Mouse (Mus musculus): ENCODE results near the gene Pcbp3. TPM values are rescaled to one million over a fixed set of nuclear protein-coding genes. Genes with fewer than 3 reads are reported as not detected.
"Not testable (repeated sequence)": the region's sequence is repeated elsewhere in the genome, so short reads cannot be mapped to it uniquely, and the experiment has no call there.

Gene Pcbp3
- polyA plus RNA-seq, 1 experiment from 2014 or later = 27.3 TPM

DNA sequence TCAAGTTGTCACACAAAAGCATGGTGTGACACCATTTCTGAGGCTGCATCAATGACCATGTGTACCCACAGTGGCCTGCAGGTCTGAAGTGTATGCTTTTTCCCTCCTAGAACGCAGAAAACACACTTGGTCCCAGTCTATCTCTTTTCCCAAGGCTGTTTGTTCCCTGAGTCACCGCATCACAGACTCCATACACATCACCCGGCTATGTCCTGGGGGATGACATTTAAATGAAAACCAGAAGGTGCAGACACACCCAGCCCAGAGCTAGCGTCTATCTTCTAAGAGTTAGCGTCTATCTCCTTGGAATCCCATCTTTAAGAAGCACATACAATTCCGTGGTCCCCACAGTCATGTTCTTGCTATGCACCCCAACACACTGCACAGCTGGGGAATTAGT, 192.1 kb downstream of the Pcbp3 start:
- Histone ChIP-seq H3K4me3 (ENCODE audit: low read depth, low read length) (no peak overlapping the region), H3K4me2 (replicated peaks; ENCODE audit: low read depth, low read length) (no peak overlapping the region)
- 87% methylated on average over 6 of the region's 6 CpGs for WGBS

DNA sequence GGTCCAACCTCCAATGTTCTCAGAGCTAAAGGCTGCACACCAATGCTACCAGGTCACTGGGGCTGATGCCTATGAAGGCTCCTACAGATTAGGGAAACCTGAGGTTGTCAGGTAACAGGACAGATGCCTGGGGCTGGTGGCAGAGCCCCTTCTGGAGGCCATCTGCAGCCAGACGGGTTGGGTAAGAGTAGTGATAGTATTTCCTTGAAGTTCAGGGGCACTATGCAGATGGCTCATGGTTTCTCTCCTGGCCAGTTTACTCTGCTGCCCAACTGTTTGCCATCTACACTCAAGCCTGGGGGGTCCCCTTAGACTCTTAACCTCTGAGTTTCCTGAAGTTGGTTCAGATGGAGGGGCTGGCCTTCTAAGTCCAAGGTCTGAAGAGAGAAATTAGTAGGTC, 195.5 kb downstream of the Pcbp3 start:
- Histone ChIP-seq H3K9ac (replicated peaks; ENCODE audit: low read depth, low read length) (no peak overlapping the region), H3K4me3 (ENCODE audit: low read depth, low read length) (no peak overlapping the region), H3K36me3 (ENCODE audit: control insufficient read depth, insufficient read depth, low read length) (no peaks in the 10 kb centered on the region; the same call in 1 of the 2 replicates), H3K27ac (ENCODE audit: low read length) (no peak overlapping the region), H3K4me1 (ENCODE audit: control insufficient read depth, insufficient read depth, low read length) (no peaks in the 10 kb centered on the region), H3K9me3 (ENCODE audit: control insufficient read depth, low read depth, low read length) (no peaks in the 10 kb centered on the region), H3K27me3 (ENCODE audit: control insufficient read depth, insufficient read depth, low read length) (no peaks in the 10 kb centered on the region), H3K4me2 (replicated peaks; ENCODE audit: low read depth, low read length) (no peak overlapping the region)
- ATAC-seq (ENCODE audit: insufficient number of reproducible peaks, insufficient read depth, low FRiP score, low read depth) = no peak
- 89% methylated on average over 1 of the region's 1 CpGs for WGBS

More for the DNA sequence above, 192.1 kb downstream of the Pcbp3 start:
- H3K9ac ChIP-seq (replicated peaks; ENCODE audit: low read depth, low read length) = no peak overlapping the region
- no peak for ATAC-seq (ENCODE audit: insufficient number of reproducible peaks, insufficient read depth, low FRiP score, low read depth)
- no peaks in the 10 kb centered on the region for H3K9me3 ChIP-seq (ENCODE audit: control insufficient read depth, low read depth, low read length)
- no peaks in the 10 kb centered on the region for H3K27me3 ChIP-seq (ENCODE audit: control insufficient read depth, insufficient read depth, low read length)
- no peaks in the 10 kb centered on the region; the same call in 1 of the 2 replicates for H3K36me3 ChIP-seq (ENCODE audit: control insufficient read depth, insufficient read depth, low read length)
- H3K4me1 ChIP-seq (ENCODE audit: control insufficient read depth, insufficient read depth, low read length) = no peaks in the 10 kb centered on the region
- H3K27ac ChIP-seq (ENCODE audit: low read length) = no peak overlapping the region

DNA sequence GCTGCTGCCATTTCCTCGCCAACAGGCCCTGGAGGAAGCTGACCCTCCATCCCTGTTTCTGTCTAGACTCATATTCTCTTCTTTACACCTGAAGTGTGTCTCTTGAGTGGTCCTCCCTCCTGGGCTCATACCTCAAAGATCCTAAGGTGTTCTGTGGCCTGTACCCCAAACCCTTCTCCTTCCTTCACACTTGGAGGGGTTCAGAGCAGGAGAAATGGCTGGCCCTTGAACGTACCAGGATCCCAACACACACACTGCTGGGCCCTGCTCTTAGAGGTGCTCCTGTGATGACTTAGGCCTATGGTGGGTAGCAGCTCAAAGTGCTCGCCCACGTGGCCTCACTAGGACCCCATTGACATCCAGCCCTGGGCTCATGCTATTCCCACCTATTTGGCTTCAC, 196.8 kb downstream of the Pcbp3 start:
- H3K9me3 ChIP-seq (ENCODE audit: control insufficient read depth, low read depth, low read length) = no peaks in the 10 kb centered on the region
- no peaks in the 10 kb centered on the region for H3K4me1 ChIP-seq (ENCODE audit: control insufficient read depth, insufficient read depth, low read length)
- H3K27me3 ChIP-seq (ENCODE audit: control insufficient read depth, insufficient read depth, low read length) = no peaks in the 10 kb centered on the region
- H3K36me3 ChIP-seq (ENCODE audit: control insufficient read depth, insufficient read depth, low read length) = no peaks in the 10 kb centered on the region; the same call in 1 of the 2 replicates
- H3K9ac ChIP-seq (replicated peaks; ENCODE audit: low read depth, low read length) = no peak overlapping the region
- H3K4me3 ChIP-seq (ENCODE audit: low read depth, low read length) = no peak overlapping the region
- WGBS = 93% methylated on average over 4 of the region's 4 CpGs
- H3K4me2 ChIP-seq (replicated peaks; ENCODE audit: low read depth, low read length) = no peak overlapping the region
- no peak overlapping the region for H3K27ac ChIP-seq (ENCODE audit: low read length)
- no peak for ATAC-seq (ENCODE audit: insufficient number of reproducible peaks, insufficient read depth, low FRiP score, low read depth)

DNA sequence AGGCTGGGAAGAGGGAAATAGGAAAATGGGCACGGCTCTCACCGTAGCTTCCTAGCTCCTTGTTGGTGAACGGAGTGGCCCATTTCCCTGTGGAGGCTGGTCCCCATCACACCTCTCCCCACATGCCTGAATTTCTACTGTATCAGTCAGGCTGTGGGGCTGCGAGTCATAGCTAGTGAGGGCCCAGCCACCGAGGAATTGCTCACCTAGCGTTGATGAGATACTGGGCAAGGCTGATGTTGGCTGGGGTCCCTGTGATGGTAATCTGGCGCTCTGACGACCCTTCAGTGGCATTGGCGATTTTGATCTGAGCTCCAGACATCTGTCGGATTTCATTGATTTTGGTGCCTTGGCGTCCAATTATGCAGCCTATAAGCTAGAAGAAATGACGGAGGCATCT, 198.7 kb downstream of the Pcbp3 start:
- Histone ChIP-seq H3K4me2 (replicated peaks; ENCODE audit: low read depth, low read length) (no peak overlapping the region), H3K4me1 (ENCODE audit: control insufficient read depth, insufficient read depth, low read length) (no peaks in the 10 kb centered on the region), H3K9ac (replicated peaks; ENCODE audit: low read depth, low read length) (no peak overlapping the region), H3K36me3 (ENCODE audit: control insufficient read depth, insufficient read depth, low read length) (no peaks in the 10 kb centered on the region; the same call in 1 of the 2 replicates), H3K9me3 (ENCODE audit: control insufficient read depth, low read depth, low read length) (no peaks in the 10 kb centered on the region), H3K27me3 (ENCODE audit: control insufficient read depth, insufficient read depth, low read length) (no peaks in the 10 kb centered on the region), H3K27ac (ENCODE audit: low read length) (no peak overlapping the region), H3K4me3 (ENCODE audit: low read depth, low read length) (no peak overlapping the region)
- no peak for ATAC-seq (ENCODE audit: insufficient number of reproducible peaks, insufficient read depth, low FRiP score, low read depth)
- 94% methylated on average over 12 of the region's 12 CpGs for WGBS

DNA sequence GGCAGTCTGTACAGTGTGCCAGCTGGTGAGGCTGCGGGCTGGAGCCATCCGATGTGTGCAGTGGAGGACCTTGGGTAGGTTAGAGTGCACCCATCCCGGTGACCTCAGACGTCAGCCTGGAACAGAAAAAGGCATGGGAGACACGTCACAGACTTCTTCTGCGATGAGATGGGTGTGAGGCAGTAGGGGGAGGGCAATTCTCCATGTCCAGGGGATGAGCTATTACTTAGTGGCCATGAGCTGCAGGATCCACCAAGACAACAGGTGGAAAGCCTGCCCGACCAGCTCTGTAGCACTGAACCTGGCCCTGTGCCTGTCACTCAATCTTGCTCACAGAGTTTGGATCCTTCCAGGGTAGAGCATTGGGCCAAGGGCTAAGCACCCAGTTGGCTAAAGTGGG, 199.3 kb downstream of the Pcbp3 start:
- ATAC-seq (ENCODE audit: insufficient number of reproducible peaks, insufficient read depth, low FRiP score, low read depth) = no peak

DNA sequence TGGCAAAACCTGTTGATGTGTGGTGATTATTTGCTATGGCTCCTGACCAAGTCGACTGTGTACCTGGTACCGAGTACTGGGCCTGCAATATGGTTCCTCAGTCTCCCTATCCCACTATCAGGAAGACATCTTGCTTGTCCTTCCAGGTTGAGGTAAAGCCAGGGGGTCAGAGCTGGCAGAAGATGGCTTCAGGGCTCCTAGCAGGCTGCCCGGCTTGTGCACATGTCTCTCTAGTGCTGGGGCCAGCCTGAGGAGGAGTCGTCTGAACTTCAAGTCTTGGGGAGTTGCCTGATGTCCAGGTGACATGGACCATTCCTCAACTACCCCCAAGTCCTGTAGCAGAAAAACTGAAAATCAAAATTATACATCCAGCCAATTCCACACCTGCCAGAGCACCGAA, 201.8 kb downstream of the Pcbp3 start:
- Histone ChIP-seq H3K4me3 (ENCODE audit: low read depth, low read length) (no peak overlapping the region), H3K4me2 (replicated peaks; ENCODE audit: low read depth, low read length) (no peak overlapping the region), H3K9ac (replicated peaks; ENCODE audit: low read depth, low read length) (no peak overlapping the region), H3K27me3 (ENCODE audit: control insufficient read depth, insufficient read depth, low read length) (no peaks in the 10 kb centered on the region), H3K9me3 (ENCODE audit: control insufficient read depth, low read depth, low read length) (no peaks in the 10 kb centered on the region), H3K27ac (ENCODE audit: low read length) (no peak overlapping the region), H3K36me3 (ENCODE audit: control insufficient read depth, insufficient read depth, low read length) (no peaks in the 10 kb centered on the region), H3K4me1 (ENCODE audit: control insufficient read depth, insufficient read depth, low read length) (no peaks in the 10 kb centered on the region)
- WGBS = 92% methylated on average over 5 of the region's 5 CpGs
- ATAC-seq (ENCODE audit: insufficient number of reproducible peaks, insufficient read depth, low FRiP score, low read depth) = no peak

More for the DNA sequence above, 199.3 kb downstream of the Pcbp3 start:
- Histone ChIP-seq H3K9ac (replicated peaks; ENCODE audit: low read depth, low read length) (no peak overlapping the region), H3K27ac (ENCODE audit: low read length) (no peak overlapping the region), H3K27me3 (ENCODE audit: control insufficient read depth, insufficient read depth, low read length) (no peaks in the 10 kb centered on the region), H3K4me3 (ENCODE audit: low read depth, low read length) (no peak overlapping the region), H3K4me2 (replicated peaks; ENCODE audit: low read depth, low read length) (no peak overlapping the region), H3K4me1 (ENCODE audit: control insufficient read depth, insufficient read depth, low read length) (no peaks in the 10 kb centered on the region), H3K36me3 (ENCODE audit: control insufficient read depth, insufficient read depth, low read length) (no peaks in the 10 kb centered on the region; the same call in 1 of the 2 replicates), H3K9me3 (ENCODE audit: control insufficient read depth, low read depth, low read length) (no peaks in the 10 kb centered on the region)
- WGBS = 84% methylated on average over 7 of the region's 7 CpGs

DNA sequence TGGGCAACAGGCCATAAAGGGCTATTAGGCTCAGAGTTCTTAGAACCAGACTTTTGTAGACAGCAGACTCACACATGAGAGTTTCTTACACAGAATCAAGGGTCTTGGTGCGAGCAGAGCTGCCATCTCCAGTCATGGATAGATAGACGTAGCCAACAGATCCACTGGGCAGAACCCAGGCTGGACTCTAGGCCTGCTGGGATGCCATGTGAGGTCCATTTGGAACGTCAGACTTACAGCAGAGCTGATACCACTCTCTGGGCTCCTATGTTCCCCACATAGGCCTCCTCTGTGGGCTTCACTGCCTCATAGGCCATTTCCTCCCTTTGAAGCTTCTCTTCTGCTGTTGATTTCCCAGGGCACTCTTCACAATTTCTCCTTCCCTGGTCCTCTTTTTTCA, 208.0 kb downstream of the Pcbp3 start:
- Histone ChIP-seq H3K4me3 (ENCODE audit: low read depth, low read length) (no peak overlapping the region), H3K27ac (ENCODE audit: low read length) (no peak overlapping the region), H3K27me3 (ENCODE audit: control insufficient read depth, insufficient read depth, low read length) (no peaks in the 10 kb centered on the region), H3K9ac (replicated peaks; ENCODE audit: low read depth, low read length) (no peak overlapping the region), H3K9me3 (ENCODE audit: control insufficient read depth, low read depth, low read length) (no peaks in the 10 kb centered on the region; the same call in 1 of the 2 replicates), H3K4me2 (replicated peaks; ENCODE audit: low read depth, low read length) (no peak overlapping the region), H3K4me1 (ENCODE audit: control insufficient read depth, insufficient read depth, low read length) (no peaks in the 10 kb centered on the region), H3K36me3 (ENCODE audit: control insufficient read depth, insufficient read depth, low read length) (no peaks in the 10 kb centered on the region)
- 91% methylated on average over 3 of the region's 3 CpGs for WGBS
- no peak for ATAC-seq (ENCODE audit: insufficient number of reproducible peaks, insufficient read depth, low FRiP score, low read depth)

DNA sequence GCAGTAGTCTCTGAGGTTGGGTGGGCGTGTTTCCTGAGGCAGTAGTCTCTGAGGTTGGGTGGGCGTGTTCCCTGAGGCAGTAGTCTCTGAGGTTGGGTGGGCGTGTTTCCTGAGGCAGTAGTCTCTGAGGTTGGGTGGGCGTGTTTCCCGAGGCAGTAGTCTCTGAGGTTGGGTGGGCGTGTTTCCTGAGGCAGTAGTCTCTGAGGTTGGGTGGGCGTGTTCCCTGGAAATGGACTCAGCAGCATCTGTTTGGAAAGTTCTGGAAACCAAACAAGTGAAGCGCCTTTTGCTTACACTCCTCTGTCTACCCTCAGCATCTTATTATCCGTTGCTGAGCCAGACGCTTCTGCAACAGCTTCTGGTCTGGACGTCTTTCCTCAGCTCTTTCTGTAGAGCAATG, 217.4 kb downstream of the Pcbp3 start:
- H3K27ac ChIP-seq (ENCODE audit: low read length); H3K27me3 ChIP-seq (ENCODE audit: control insufficient read depth, insufficient read depth, low read length); H3K36me3 ChIP-seq (ENCODE audit: control insufficient read depth, insufficient read depth, low read length); H3K4me3 ChIP-seq (ENCODE audit: low read depth, low read length); H3K4me1 ChIP-seq (ENCODE audit: control insufficient read depth, insufficient read depth, low read length); H3K4me2 ChIP-seq (replicated peaks; ENCODE audit: low read depth, low read length); ATAC-seq (ENCODE audit: insufficient number of reproducible peaks, insufficient read depth, low FRiP score, low read depth); H3K9ac ChIP-seq (replicated peaks; ENCODE audit: low read depth, low read length); H3K9me3 ChIP-seq (ENCODE audit: control insufficient read depth, low read depth, low read length): not testable (repeated sequence)
- 45% methylated on average over 11 of the region's 11 CpGs for WGBS

DNA sequence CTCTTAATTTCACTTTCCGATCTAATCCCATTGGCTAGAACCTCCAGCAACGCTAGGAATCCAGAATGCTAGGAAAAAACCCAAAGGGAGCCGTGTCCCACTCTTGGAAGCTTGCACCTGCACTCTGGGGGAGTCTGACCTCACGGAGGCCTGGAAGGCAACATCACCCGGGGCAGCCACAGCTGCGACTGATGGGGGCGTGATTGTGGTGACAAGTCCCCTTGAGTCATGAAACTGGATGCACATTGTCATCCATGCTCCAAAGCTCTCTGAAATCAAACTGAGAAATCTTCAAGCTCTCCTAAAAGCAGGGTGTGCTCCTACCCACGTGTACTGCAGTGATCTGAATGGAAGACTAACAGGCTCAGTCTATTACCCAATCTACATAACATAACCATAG, 224.9 kb downstream of the Pcbp3 start:
- no peak overlapping the region for H3K4me3 ChIP-seq (ENCODE audit: low read depth, low read length)
- no peak overlapping the region for H3K4me2 ChIP-seq (replicated peaks; ENCODE audit: low read depth, low read length)
- 63% methylated on average over 8 of the region's 8 CpGs for WGBS
- no peaks in the 10 kb centered on the region for H3K9me3 ChIP-seq (ENCODE audit: control insufficient read depth, low read depth, low read length)
- no peak for ATAC-seq (ENCODE audit: insufficient number of reproducible peaks, insufficient read depth, low FRiP score, low read depth)
- peaks cover 24% of the 10 kb centered on the region for H3K4me1 ChIP-seq (ENCODE audit: control insufficient read depth, insufficient read depth, low read length)
- H3K27ac ChIP-seq (ENCODE audit: low read length) = no peak overlapping the region
- H3K9ac ChIP-seq (replicated peaks; ENCODE audit: low read depth, low read length) = no peak overlapping the region
- no peaks in the 10 kb centered on the region for H3K27me3 ChIP-seq (ENCODE audit: control insufficient read depth, insufficient read depth, low read length)
- no peaks in the 10 kb centered on the region for H3K36me3 ChIP-seq (ENCODE audit: control insufficient read depth, insufficient read depth, low read length)

All from stomach, embryonic 14.5 days (tissue).